Mouse (Mus musculus) T-helper 2 cell (primary cell): ENCODE results near the gene Zbtb9.
"Not testable (repeated sequence)": the region's sequence is repeated elsewhere in the genome, so short reads cannot be mapped to it uniquely, and the experiment has no call there.

Experiments used
- in situ Hi-C: fragments of 300-600 bp; cut with MboI, MseI; formaldehyde crosslinking; loops from one replicate; pipeline ENCODE4 v1.15.1; 2025; ENCODE audit warnings: high pct_unique_total_duplicates

The Zbtb9 gene

DNA sequence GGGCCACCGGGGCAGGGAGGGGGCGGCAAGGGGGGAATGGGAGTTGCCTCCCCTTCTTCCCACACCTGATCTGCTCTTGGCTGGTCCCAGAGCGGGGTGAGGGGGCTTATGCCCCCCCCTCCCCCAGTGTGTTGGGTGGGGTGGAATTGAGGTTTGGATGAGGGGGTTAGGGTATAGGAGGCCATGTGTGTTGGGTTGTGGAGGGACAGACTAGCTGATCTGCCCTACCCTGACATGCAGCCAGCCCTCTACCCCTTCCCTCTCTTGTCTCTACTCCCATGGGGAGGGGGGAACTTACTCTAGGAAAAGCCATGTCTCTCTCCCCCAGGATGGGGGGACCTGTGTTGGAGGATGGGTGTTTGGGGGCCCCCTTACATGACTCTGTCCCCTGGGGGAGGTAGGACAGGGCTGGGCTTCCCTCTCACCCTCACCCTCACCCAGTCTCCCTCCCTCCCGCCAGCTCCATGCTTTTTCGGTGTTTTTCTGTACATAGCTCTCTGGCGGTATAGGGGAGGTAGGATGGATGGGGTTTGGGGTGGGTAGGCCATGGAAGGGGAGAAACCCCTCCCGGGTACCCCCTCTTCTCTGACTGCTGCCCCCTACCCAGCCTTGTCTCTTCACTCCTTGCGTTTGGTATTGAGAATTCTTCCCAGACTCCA is 1.6 kb upstream of the Zbtb9 start:
- in situ Hi-C loops = no loop called here

DNA sequence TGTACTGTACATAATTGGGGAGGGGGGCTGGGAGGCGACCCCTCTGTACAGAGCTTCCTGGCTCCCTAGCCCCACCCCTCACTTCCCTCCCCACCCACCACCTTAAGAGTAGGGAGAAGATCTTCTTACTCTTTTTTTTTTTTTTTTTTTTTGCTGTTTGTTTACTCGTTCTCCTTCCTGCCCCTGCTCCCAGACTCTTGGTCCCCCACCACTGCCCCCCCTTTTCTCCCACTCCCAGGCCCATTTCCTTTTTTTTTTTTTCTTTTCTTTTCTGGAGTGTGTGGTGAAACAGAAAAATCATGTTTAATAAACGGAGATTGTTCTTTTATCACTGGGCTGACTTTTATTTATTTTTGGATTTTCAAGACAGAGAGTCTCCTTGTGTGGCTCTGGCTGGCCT is 860 bp upstream of the Zbtb9 start:
- in situ Hi-C loops = no loop called here

DNA sequence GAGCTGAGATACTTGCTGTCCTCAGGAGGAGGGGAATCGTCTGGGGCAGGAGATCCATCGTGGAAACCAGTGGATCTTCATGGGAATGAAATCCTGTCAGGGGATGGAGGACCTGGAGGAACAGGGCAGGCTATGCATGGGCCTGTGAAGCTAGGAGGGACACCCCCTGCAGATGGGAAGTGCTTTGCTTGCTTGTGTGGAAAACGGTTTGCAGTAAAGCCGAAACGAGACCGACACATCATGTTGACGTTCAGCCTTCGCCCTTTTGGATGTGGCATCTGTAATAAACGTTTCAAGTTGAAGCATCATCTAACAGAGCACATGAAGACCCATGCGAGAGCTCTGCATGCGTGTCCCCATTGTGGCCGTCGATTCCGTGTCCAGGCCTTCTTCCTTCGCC is 1.6 kb downstream of the Zbtb9 start:
- in situ Hi-C loops = no loop called here

DNA sequence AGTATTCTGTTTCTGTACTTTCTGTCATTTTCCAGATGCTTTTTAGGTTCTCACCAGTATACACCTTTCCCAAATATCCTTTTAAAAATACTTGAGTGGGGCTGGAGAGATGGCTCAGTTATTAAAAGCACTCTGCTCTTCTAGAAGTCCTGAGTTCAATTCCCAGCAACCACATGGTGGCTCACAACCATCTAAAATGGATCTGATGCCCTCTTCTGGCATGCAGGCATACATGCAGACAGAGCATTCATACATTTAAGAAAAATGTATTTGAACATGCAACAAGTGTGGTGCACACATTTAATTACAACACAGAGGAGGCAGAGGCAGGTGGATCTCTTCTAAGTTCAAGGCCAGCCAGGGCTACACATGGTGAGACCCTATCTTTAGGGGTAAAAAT is 2.4 kb downstream of the Zbtb9 start:
- in situ Hi-C loops = no loop called here

DNA sequence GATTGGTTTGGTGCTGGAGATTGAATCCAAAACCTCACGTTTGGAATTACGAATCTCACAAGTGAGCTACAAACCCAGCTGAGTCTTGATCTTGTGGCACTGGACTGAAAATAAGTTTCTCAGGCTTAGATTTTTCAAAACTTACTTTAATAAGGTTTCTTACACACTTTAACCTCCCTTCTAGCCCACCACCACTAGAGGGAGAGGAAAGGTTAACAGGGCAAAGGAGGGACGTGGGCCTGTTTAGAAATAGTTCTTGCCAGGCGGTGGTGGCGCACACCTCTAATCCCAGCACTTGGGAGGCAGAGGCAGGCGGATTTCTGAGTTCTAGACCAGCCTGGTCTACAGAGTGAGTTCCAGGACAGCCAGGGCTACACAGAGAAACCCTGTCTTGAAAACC is 4.4 kb downstream of the Zbtb9 start:
- in situ Hi-C loops = not testable (repeated sequence)

DNA sequence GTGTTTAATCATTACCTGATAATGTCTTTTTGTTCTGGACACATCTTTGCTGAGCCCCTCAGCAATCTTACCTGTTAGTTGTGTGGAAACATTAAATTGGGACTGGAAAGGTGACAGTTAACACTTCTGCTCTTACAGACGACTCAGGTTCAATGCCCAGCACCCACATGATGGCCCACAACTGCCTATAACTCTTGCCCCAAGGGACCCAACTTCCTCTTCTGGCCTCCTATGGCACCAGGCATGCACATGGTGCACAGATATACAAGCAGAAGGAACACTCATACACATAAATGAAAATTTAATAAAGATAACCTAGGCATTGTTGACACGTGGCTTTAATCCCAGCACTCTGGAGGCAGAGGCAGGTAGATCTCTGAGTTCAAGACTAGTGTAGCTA is 6.5 kb downstream of the Zbtb9 start:
- in situ Hi-C loops = no loop called here

DNA sequence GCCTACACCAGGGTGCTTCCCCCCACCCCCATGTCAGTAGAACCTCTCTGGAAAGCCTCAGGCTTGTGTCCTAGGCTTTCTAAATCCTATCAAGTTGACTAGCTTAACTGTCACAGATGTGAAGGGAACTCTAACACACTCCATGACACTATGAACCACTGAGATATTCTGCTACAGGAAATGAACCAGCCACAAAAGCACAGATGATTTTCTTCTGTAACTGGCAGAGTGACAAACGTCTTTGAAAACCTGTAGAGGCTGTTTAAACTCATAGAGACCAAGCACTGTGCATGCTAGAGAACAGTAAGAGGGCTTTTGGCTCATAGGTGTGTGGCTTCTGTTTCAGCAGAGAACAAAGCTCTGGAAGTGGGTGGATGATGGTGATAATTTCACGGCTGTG is 8.1 kb downstream of the Zbtb9 start:
- in situ Hi-C loops = no loop called here

DNA sequence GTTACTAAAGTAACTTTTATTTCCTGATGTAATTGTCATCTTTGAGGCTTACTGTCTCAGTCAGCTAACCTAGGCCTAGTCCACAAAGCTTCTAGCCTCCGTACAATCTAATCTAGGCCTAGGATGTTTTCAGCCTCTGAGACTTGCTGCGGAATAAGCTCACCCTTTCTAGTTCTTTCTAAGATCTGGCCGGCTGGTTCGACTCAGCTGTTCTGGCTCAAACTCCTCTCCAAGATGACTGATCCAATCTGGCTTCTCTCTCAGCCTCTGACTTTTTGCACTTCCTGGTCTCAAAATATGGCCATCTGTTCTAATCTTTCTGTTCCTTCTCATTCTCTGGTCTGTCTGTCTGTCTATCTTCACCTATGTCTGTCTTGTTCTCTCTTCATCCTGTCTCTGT is 10.4 kb downstream of the Zbtb9 start:
- in situ Hi-C loops = no loop called here

DNA sequence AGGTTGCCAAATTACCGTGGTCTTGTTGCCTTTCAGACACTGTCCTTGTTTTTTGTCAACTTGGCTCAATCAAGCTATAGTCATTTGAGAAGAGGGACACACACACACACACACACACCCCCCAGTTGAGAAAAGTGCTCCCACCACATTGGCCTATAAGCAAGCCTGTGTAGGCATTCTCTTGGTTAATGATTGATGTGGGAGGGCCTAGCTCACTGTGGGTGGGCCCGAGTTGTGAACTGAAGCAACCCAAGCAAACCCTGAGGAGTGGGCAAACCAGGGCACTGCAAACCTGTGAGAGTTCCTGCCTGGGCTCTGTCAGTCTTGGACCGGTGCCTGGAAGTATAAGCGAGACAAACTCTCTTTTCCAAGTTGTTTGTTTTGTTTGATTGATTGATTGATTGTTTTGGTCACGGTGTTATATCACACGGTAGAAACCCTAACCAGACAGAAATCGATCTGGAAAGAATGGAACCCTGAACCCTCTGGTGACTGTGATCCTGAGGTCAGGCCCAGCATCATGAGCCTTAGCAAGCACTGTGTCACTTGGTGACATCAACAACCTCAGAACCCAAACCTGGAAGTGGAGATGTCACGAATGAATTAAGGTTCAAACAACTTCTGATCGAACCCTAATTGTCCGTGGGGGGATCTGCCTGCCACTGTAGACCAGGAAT is 12.7 kb downstream of the Zbtb9 start:
- in situ Hi-C loops = no loop called here

DNA sequence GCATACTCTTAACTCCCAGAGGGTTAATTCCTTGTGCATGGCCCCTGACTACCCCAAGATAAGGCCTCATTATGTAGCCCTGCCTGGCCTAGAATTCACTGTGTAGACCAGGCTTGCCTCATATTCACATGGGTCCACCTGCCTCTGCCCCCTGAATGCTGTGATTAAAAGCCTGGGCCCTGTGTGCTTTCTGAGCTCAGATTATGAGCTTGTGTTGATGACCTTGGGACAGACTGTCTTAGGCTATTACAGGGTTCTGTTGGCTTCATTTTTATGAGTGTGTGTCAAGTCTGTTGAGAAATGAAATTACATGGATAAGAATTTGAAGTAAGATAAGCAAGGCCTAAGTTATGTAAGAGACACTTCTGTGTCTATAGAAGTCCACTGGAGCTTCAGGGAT is 17.6 kb downstream of the Zbtb9 start:
- in situ Hi-C loops = no loop called here

DNA sequence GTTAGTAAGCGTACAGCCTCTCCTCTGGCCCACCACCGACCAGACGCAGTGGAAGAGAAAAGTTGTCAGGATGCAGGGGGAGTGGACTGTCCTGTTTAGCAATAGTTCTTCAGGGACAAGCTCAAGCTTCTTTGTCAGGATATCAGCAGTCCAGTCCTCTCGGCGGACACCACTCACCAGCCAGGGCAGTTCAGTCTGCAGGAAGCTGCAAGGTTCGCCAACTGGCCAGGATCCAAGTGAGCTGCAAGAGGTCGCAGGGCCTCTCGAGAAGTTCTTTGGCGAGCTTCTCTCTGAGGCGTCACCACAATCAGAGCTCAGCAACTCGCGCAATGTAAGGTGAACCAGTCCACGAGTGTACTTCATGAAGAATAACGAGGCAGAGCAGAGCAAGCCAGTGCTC is 21.4 kb downstream of the Zbtb9 start:
- in situ Hi-C loops = no loop called here

DNA sequence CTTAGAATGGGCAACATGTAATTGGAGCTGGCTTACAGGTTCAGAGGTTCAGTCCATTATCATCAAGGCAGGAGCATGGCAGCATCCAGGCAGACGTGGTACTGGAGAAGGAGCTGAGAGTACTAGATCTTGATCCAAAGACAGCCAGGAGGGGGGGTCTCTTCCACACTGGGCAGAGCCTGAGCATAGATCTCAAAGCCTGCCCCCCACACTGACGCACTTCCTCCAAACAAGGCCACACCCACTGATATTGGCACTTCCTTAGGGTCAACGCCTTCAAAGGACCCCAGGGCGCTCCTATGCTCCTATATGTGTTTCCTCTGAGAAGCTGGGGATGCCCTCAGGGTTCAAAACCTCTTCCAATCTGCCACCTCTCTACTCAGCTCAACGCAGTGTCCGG is 22.0 kb downstream of the Zbtb9 start:
- in situ Hi-C loops = no loop called here

DNA sequence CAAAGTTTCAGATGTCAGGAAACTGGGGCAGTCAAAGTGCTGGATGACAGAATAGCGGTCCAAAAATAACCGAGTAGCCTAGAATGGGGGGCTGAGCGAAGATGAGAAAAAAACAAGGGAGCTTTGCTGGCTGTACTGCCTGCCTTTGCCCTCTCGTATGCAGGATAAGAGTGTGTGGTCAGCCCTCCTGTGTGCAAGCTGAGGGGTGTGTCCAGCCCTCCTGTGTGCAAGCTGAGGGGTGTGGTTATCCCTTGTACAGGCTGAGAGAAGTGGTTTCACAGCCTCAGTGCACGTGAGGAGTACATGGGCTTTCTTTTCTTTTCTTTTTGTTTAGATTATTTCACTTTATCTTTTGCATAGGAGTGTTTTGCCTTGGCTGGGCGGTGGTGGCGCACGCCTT is 22.6 kb downstream of the Zbtb9 start:
- in situ Hi-C loops = no loop called here

DNA sequence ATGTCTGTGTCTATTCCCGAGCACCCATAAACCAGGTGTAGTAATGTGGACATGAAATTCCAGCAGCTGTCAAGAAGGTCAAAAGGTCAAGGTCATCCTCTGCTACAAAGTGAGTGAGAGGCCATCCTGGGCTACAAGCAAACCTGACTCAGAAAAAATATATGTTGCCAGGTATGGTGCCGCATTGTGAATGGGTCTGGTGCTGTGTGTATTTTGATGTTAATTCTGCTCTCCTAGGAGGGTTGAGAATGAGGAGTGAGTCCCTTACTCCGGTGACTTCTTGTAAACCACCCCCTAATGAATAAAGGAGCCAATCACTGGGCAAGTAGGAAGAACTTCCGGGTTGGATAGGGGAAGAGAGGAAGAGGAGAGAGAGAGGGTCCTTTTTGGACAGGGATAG is 24.7 kb downstream of the Zbtb9 start:
- in situ Hi-C loops = no loop called here

DNA sequence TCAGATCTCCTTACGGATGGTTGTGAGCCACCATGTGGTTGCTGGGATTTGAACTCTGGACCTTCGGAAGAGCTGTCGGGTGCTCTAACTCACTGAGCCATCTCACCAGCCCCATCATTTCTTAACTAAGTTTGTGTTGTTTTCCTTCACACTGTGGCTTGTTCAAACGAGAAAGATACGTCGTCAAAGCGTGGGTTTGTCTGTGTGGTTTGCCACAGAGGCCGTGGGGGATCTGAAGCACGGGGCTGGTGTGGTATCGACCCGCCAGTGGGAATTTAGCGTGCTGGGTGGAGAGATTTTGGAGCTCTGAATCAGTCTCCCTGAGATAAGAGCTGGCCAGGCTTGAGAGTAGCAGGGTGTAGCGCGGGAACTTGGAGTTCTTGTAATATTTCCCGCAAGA is 25.3 kb downstream of the Zbtb9 start:
- in situ Hi-C loops = no loop called here

DNA sequence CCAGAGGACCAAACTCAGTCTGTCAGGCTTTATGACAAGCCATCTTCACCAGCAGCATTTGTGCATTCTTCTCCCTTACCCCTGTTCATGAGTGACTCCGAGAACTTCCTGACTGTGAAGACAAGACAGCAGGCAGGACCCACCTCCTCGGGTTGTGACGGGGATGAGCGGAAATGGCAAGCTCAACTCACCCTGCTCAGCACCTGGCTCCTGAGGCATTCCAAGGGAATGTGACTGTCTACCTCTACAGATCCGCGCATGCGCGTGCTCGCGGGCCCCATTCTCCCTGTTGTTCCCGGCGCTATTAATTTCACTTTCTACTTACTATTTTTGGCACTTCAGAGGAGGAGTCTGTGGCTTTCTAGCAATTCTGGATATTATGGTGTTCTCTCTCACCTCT is 27.0 kb downstream of the Zbtb9 start:
- in situ Hi-C loops = no loop called here

DNA sequence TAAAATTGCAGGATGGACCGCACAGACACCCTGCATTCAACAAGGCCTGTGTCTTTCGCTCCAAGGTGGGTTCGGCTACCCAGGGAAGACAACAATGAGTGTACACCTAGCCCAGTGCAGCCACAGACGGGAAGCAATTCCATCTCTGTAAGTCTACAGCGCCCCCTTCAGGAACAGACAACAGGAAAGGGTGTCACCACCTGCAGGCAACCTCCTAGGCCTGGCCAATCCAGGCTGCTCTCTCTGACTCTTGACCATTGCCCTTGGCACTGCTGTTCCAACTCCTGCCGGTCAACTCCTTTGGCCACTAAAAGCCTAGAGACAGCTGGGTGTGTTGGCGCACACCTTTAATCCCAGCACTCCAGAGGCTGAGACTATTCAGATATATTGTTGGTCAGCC is 28.2 kb downstream of the Zbtb9 start:
- in situ Hi-C loops = no loop called here

DNA sequence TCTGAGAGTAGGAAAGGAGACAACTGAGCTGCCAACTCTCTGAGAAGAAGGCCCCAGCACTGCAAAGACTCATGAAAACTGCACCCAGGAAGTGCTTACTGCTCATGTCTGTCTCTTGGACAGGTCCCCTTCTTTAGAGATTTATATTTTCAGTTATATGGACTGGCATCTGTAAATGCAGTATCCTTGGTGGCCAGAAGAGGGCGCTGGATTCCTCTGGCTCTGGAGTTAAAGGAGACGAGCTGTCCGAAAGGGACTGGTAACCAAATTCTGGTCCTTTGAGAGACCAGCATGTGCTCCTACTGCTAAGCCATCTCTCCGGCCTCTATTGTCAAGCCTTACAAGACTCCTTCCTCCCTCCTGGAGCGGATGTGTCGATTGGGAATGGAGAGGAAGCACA is 28.9 kb downstream of the Zbtb9 start:
- in situ Hi-C loops = no loop called here

DNA sequence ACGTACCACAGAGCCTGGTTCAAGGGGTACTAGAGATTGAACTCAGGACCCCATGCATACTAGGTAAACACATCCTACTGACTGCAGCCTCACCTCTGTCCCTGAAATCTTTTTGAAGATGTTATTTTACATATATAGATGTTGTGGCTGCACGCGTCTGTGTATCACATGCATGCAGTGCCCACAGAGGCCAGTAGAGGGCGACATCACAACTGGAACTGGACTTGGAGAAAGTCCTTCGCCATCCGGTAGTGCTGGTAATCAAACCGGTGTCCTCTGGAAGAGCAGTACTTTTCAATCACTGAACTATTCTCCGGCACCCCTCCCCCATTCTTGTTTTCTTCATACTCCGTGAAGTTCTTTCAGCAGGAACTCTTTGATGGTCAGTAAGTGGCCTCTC is 31.5 kb downstream of the Zbtb9 start:
- in situ Hi-C loops = no loop called here

DNA sequence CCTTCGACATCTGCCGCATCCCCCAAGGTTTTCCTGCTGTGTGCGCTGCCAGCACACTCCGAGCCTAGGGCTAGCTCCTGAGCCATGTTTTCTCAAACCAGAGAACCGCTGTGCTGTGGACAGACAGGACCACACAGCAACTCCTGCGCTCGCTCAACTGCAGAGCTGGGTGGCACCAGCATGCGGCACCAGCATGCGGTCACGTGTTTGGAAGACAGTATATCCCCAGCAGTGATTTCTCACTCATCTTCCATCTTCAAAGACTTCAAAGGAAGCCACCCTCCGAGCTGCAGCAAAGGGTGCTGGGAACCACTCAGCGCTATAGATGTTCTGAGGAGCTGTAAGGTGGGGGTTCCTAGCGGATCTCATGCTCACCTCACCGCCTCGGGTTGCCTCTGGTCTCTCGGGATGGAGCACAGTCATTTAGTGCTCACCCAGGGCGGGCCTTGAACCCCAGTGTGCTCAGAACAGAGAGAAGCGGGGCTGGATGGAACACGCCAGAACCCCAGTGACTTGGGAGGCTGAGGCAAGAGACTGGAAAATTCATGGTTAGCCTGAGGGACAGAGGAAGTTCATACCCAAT is 32.0 kb downstream of the Zbtb9 start:
- in situ Hi-C loops = loop anchor here (5.0 kb wide), 1 partner anchor 42 kb away; no protein-coding TSS in a partner anchor

DNA sequence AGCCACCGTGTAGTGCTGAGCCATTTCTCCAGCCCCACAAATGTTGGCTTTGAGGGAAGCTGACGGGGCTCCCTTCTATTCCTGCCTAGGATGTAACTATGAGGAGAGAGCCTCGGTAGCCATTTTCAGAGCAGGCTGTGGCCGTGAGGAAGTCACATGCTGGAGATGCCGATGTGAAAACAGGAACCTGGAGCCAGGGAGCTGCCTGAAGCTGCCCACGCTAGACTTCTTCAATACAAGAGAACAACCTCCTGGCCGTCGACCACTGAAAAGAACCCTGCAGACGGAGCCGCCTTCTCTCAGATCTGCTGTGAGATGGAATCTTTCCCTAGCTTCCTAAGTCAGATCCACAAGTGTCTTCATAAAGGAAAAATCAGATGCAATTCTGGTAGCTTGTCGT is 32.7 kb downstream of the Zbtb9 start:
- in situ Hi-C loops = loop anchor here (5.0 kb wide), 1 partner anchor 42 kb away; no protein-coding TSS in a partner anchor

DNA sequence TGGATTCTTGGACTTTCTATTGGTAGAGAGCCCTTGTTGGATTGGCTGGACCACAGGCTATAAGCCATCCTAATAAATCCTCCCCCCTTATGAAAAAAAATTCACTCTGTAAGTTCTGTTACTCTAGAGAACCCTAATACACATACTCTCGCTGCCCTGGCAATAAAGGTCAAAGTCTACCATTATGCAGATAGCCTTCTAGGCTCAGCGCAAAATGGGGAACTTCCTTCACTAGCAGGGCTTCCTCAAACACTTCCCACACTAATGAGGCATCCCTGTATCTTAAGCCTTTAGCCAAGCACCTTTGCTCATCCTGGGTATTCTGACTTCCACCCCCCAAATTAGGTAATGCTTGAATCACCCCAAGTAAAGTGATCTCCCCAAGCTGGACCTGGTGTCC is 35.3 kb downstream of the Zbtb9 start:
- in situ Hi-C loops = loop anchor here (5.0 kb wide), 1 partner anchor 39 kb away; no protein-coding TSS in a partner anchor

DNA sequence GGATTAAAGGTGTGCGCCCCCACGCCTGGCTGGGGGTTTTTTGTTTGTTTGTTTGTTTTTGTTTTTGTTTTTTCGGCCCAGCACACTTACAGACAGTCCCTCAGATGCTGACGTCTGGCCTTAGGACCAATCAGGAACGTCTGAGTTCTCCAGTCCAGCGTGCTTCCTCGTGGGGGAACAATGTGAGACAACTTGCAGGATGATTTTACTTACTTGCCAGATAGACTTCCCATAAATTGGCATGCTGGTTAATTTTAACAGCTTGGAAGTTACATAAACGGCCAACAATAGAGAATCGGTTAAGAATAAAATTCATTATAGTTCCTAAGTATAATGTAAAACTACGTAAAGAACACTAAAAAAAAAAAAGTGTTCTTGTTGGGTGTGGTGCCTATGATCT is 38.2 kb downstream of the Zbtb9 start:
- in situ Hi-C loops = no loop called here
